ENCODE assay signal across 10 mouse cellular contexts in the genomic region with DNA sequence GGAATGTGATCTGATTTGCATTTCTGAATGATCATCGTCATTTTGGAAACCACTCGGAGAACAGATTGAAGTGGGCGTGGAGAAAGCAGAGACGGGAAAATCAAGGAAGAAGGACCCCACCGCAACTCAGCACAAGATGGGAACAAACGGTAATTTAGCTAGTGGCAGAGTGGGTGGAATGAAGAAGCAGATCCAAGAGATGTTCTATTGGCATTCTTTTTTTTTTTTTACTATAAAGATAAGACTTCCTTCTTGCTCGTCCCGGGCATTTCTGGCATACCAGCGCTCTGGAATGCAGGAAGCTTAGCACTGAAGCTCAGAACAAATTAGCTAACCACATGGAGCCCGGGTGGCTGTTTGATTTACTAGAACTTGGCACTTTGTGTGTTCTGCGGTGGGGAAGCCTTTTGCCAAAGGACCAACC.
DNase-seq lines count a peak whose midpoint lies in the region; ATAC-seq and TF ChIP-seq lines count a peak whose summit lies in the region.
"Had no signal": no experiment of that assay in that cellular context is flagged by ENCODE, and none has a peak within 500 bp of the region (broad histone marks: within the 10 kb centered on the region; RNA-seq: fewer than 3 reads in every experiment).

No protein-coding gene starts in this region.

- intact Hi-C loops in left cerebral cortex, postnatal 36 days (cut with DNase I): no loop called here

- 51% methylated on average over 11 of the region's 11 CpGs for WGBS in stomach, embryonic 16.5 days
- 49% methylated on average over 11 of the region's 11 CpGs for WGBS in stomach, postnatal 0 days

- H3K4me1 ChIP-seq in stomach, embryonic 16.5 days (ENCODE audit: control insufficient read depth, insufficient read depth, low read length): peaks cover 25% of the 10 kb centered on the region
- H3K4me1 ChIP-seq in stomach, postnatal 0 days (replicated peaks; ENCODE audit: control insufficient read depth, insufficient read depth): 0 out of 2 replicates have a peak, but pooled peaks cover 2% of the 10 kb centered on the region

- 0 out of 2 replicates have a peak overlapping the region, but pooled peaks have one; percentile 46 for H3K27ac ChIP-seq in stomach, embryonic 16.5 days (ENCODE audit: low read length)
- no peak overlapping the region for H3K27ac ChIP-seq in stomach, postnatal 0 days (replicated peaks)
- H3K27ac ChIP-seq: liver, embryonic 14.5 days had no signal

- no peaks in the 10 kb centered on the region for H3K36me3 ChIP-seq in stomach, embryonic 16.5 days (ENCODE audit: control insufficient read depth, insufficient read depth, low read length)
- no peaks in the 10 kb centered on the region; the same call in 1 of the 2 replicates for H3K36me3 ChIP-seq in stomach, postnatal 0 days (ENCODE audit: control insufficient read depth, insufficient read depth, low read length)

- peak; percentile 12 to 14 for DNase-seq in cerebellum, adult 18-20 months
- no peak for DNase-seq in stomach, postnatal 0 days (ENCODE audit: low spot score)
- peak; percentile 40 to 43 for DNase-seq in left cerebral cortex, postnatal 36 days (ENCODE audit: low spot score in 2 of 2)
- DNase-seq in telencephalon, adult 2 months (ENCODE audit: low read depth, low spot score): peak; percentile 81
- DNase-seq in c-Kit-positive CD71-positive TER-119-positive erythroid progenitor cells, embryonic 14.5 days (ENCODE audit: low spot score): no peak
- DNase-seq in adipocyte (ENCODE audit: low spot score): no peak
- DNase-seq: B cell, adult 2 months had no signal

- ATAC-seq in cerebellum, adult (ENCODE audit: insufficient number of reproducible peaks, low FRiP score, low TSS enrichment): no peak
- ATAC-seq in stomach, embryonic 16.5 days (ENCODE audit: insufficient read depth, low FRiP score): no peak
- ATAC-seq in stomach, postnatal 0 days (ENCODE audit: low FRiP score, low TSS enrichment): no peak

- H3K9me3 ChIP-seq in stomach, embryonic 16.5 days (replicated peaks; ENCODE audit: control insufficient read depth, low read length): no peaks in the 10 kb centered on the region
- H3K9me3 ChIP-seq in stomach, postnatal 0 days (ENCODE audit: control insufficient read depth, low read length): no peaks in the 10 kb centered on the region

- TF ChIP-seq EP300 in stomach, postnatal 0 days (optimal IDR thresholded peaks at IDR 0.05): no peak

- TF ChIP-seq CTCF in stomach, postnatal 0 days (IDR thresholded peaks at IDR 0.05; ENCODE audit: low read depth): no peak

- H3K27me3 ChIP-seq in stomach, embryonic 16.5 days (ENCODE audit: control insufficient read depth, insufficient read depth, low read length): no peaks in the 10 kb centered on the region
- no peaks in the 10 kb centered on the region for H3K27me3 ChIP-seq in stomach, postnatal 0 days (ENCODE audit: control insufficient read depth, insufficient read depth, low read length)

- H3K4me3 ChIP-seq in stomach, embryonic 16.5 days (replicated peaks; ENCODE audit: low read length): no peak overlapping the region
- no peak overlapping the region for H3K4me3 ChIP-seq in stomach, postnatal 0 days (ENCODE audit: low read depth, low read length)

- H3K4me2 ChIP-seq in stomach, embryonic 16.5 days (ENCODE audit: low read depth, low read length): no peak overlapping the region
- H3K4me2 ChIP-seq in stomach, postnatal 0 days (replicated peaks; ENCODE audit: low read depth): no peak overlapping the region

- no peak overlapping the region for H3K9ac ChIP-seq in stomach, embryonic 16.5 days (ENCODE audit: low read length)
- H3K9ac ChIP-seq in stomach, postnatal 0 days (ENCODE audit: low read length): no peak overlapping the region
- H3K9ac ChIP-seq: liver, embryonic 14.5 days had no signal

Comparison
In these comparisons a context has a peak if more than half of its experiments do, and no peak if none do; other contexts are left out.
1. DNase-seq: peak in cerebellum, adult 18-20 months (2 of 2), left cerebral cortex, postnatal 36 days (2 of 2) and telencephalon, adult 2 months (single experiment); none in stomach, postnatal 0 days (single experiment), c-Kit-positive CD71-positive TER-119-positive erythroid progenitor cells, embryonic 14.5 days (single experiment) and adipocyte (single experiment).